Mouse (Mus musculus): ENCODE results near the gene Pcare.

Pcare gene

GRCm38 (mm10) chr17:71721019-71721418 is 31.7 kb downstream of the Pcare start:
- no peak for DNase-seq

GRCm38 (mm10) chr17:71720434-71720833 is 32.3 kb downstream of the Pcare start:
- no peak for DNase-seq

GRCm38 (mm10) chr17:71717881-71718625 is 34.6 kb downstream of the Pcare start:
- no peak for DNase-seq

- no peak for DNase-seq
These were observed 37.7 kb downstream of the Pcare start for GRCm38 (mm10) chr17:71715034-71715433.

GRCm38 (mm10) chr17:71712279-71712678 is 40.4 kb downstream of the Pcare start:
- no peak for DNase-seq

- no peak for DNase-seq
These were observed 45.0 kb downstream of the Pcare start for GRCm38 (mm10) chr17:71707715-71708114.

GRCm38 (mm10) chr17:71705550-71706480 is 46.9 kb downstream of the Pcare start:
- DNase-seq, result no peak

GRCm38 (mm10) chr17:71705113-71705512 is 47.6 kb downstream of the Pcare start:
- DNase-seq, result no peak

GRCm38 (mm10) chr17:71698619-71698956 is 54.1 kb downstream of the Pcare start:
- no peak for DNase-seq

GRCm38 (mm10) chr17:71697896-71698618 is 54.6 kb downstream of the Pcare start:
- no peak for DNase-seq

- no peak for DNase-seq
These were observed 56.3 kb downstream of the Pcare start for GRCm38 (mm10) chr17:71696396-71696795.

- DNase-seq, result no peak
These were observed 56.9 kb downstream of the Pcare start for GRCm38 (mm10) chr17:71695716-71696315.

GRCm38 (mm10) chr17:71695151-71695550 is 57.5 kb downstream of the Pcare start:
- DNase-seq, result no peak

- peak; percentile 36 for DNase-seq
These were observed 58.9 kb downstream of the Pcare start for GRCm38 (mm10) chr17:71693780-71694179.

Data from embryo, embryonic 11 days (tissue).